Mouse (Mus musculus) MEL (cell line): Measurements from ENCODE around the gene Rab30. TPM values are rescaled to one million over a fixed set of nuclear protein-coding genes. Genes with fewer than 3 reads are reported as not detected.

Experiments used
- DNase-seq: peaks from one replicate; pipeline ENCODE4 v3.0.0; 2011; ENCODE audit warnings: low read depth, low spot score
- H3K27ac ChIP-seq: 2 replicates; pipeline ENCODE4 v1.5.1; 2012; ENCODE audit warnings: low read depth, mild to moderate bottlenecking, control low read depth, low read length, moderate library complexity; ENCODE audit not compliant: control insufficient read depth
- H3K27me3 ChIP-seq, 2 experiments: fragments of 150-350 bp in 1 of 2; sonication (generic) in 1 of 2; 2 replicates each; pipeline ENCODE4 v1.6.1; 2012; ENCODE audit warnings: low read length in 2 of 2, mild to moderate bottlenecking in 2 of 2, improper control_type of control experiment in 1 of 2, moderate library complexity in 1 of 2; ENCODE audit not compliant: insufficient read depth in 2 of 2, control insufficient read depth in 1 of 2
- H3K36me3 ChIP-seq, 2 experiments: 2 replicates each; pipeline ENCODE4 v1.6.1; 2012 to 2014; ENCODE audit warnings: low read length in 2 of 2, improper control_type of control experiment in 1 of 2, inconsistent platforms in 1 of 2, mild to moderate bottlenecking in 1 of 2; ENCODE audit not compliant: insufficient read depth in 2 of 2, control insufficient read depth in 1 of 2
- H3K4me1 ChIP-seq, 2 experiments: fragments of 150-350 bp in 1 of 2; sonication (generic) in 1 of 2; 2 replicates each; pipeline ENCODE4 v1.6.1; 2012; ENCODE audit warnings: low read length in 2 of 2, improper control_type of control experiment in 1 of 2, mild to moderate bottlenecking in 1 of 2; ENCODE audit not compliant: insufficient read depth in 2 of 2, control insufficient read depth in 1 of 2
- H3K4me3 ChIP-seq, 2 experiments: fragments of 150-350 bp in 1 of 2; sonication (generic) in 1 of 2; 2 replicates each; pipeline ENCODE4 v1.5.1; 2012; ENCODE audit warnings: low read depth in 2 of 2, low read length in 2 of 2, mild to moderate bottlenecking in 2 of 2, moderate library complexity in 2 of 2, control low read depth in 1 of 2, improper control_type of control experiment in 1 of 2; ENCODE audit not compliant: control insufficient read depth in 1 of 2, insufficient read depth in 1 of 2
- H3K79me2 ChIP-seq: 2 replicates; pipeline ENCODE4 v1.6.1; 2012; ENCODE audit warnings: mild to moderate bottlenecking, low read length, moderate library complexity; ENCODE audit not compliant: control insufficient read depth, poor library complexity, insufficient read depth
- H3K9ac ChIP-seq: 2 replicates; pipeline ENCODE4 v1.6.1; 2012; ENCODE audit warnings: low read depth, mild to moderate bottlenecking, control low read depth, low read length, moderate library complexity; ENCODE audit not compliant: control insufficient read depth, poor library complexity, severe bottlenecking
- H3K9me3 ChIP-seq: fragments of 150-350 bp; sonication (generic); replicated peaks from 2 replicates; pipeline ENCODE4 v1.6.1; 2012; ENCODE audit warnings: mild to moderate bottlenecking, low read length, improper control_type of control experiment, moderate library complexity; ENCODE audit not compliant: insufficient read depth
- CTCF ChIP-seq, 3 experiments: IDR thresholded peaks in 2 of 3; conservative IDR thresholded peaks in 1 of 3; 2 replicates each; pipeline ENCODE4 v1.5.1; 2011 to 2012; ENCODE audit warnings: low read length in 3 of 3, low read depth in 2 of 3, mild to moderate bottlenecking in 2 of 3, improper control_type of control experiment in 1 of 3, inconsistent platforms in 1 of 3, mixed read lengths in 1 of 3, moderate library complexity in 1 of 3; ENCODE audit not compliant: control insufficient read depth in 1 of 3, insufficient read depth in 1 of 3, poor library complexity in 1 of 3, severe bottlenecking in 1 of 3
- ETS1 ChIP-seq: IDR thresholded peaks from 2 replicates; pipeline ENCODE4 v1.6.1; 2012; ENCODE audit warnings: low read depth, mild to moderate bottlenecking, inconsistent platforms, low read length, improper control_type of control experiment, moderate library complexity
- JUND ChIP-seq: IDR thresholded peaks from 2 replicates; pipeline ENCODE4 v1.6.1; 2011; ENCODE audit warnings: low read depth, mild to moderate bottlenecking, improper control_type of control experiment, low read length
- KAT2A ChIP-seq: conservative IDR thresholded peaks from 2 replicates; pipeline ENCODE4 v1.6.1; 2012; ENCODE audit warnings: low read depth, low read length, improper control_type of control experiment, inconsistent platforms
- MAFK ChIP-seq: IDR thresholded peaks from 2 replicates; pipeline ENCODE4 v1.6.1; 2011; ENCODE audit warnings: low read depth, mild to moderate bottlenecking, low read length, improper control_type of control experiment, borderline replicate concordance
- MAX ChIP-seq: IDR thresholded peaks from 2 replicates; pipeline ENCODE4 v1.6.1; 2011; ENCODE audit warnings: low read length, improper control_type of control experiment
- MAZ ChIP-seq: IDR thresholded peaks from 2 replicates; pipeline ENCODE4 v1.6.1; 2012; ENCODE audit warnings: low read depth, mild to moderate bottlenecking, inconsistent platforms, low read length, improper control_type of control experiment
- MEF2A ChIP-seq: IDR thresholded peaks from 2 replicates; pipeline ENCODE4 v1.6.1; 2014; ENCODE audit warnings: low read depth, mild to moderate bottlenecking, inconsistent platforms, low read length, improper control_type of control experiment; ENCODE audit not compliant: poor library complexity, insufficient replicate concordance, severe bottlenecking; ENCODE audit errors: extremely low read depth
- MXI1 ChIP-seq: IDR thresholded peaks from 2 replicates; pipeline ENCODE4 v1.6.1; 2011; ENCODE audit warnings: mild to moderate bottlenecking, low read depth, low read length, improper control_type of control experiment
- MYC ChIP-seq: IDR thresholded peaks from 2 replicates; pipeline ENCODE4 v1.6.1; 2011; ENCODE audit warnings: low read depth, mild to moderate bottlenecking, low read length, improper control_type of control experiment, moderate library complexity
- NELFE ChIP-seq: IDR thresholded peaks from 2 replicates; pipeline ENCODE4 v1.6.1; 2011; ENCODE audit warnings: low read depth, low read length, improper control_type of control experiment
- NRF1 ChIP-seq: IDR thresholded peaks from 2 replicates; pipeline ENCODE4 v1.6.1; 2014; ENCODE audit warnings: low read depth, mild to moderate bottlenecking, inconsistent platforms, low read length, improper control_type of control experiment, moderate library complexity; ENCODE audit not compliant: poor library complexity, insufficient read depth, severe bottlenecking
- POLR2A ChIP-seq, 2 experiments: IDR thresholded peaks; 2 replicates each; pipeline ENCODE4 v1.6.1; 2011 to 2012; ENCODE audit warnings: low read length in 2 of 2, mild to moderate bottlenecking in 2 of 2, control low read depth in 1 of 2, improper control_type of control experiment in 1 of 2, low read depth in 1 of 2, moderate library complexity in 1 of 2; ENCODE audit not compliant: control insufficient read depth in 1 of 2, insufficient read depth in 1 of 2, poor library complexity in 1 of 2
- POLR2AphosphoS2 ChIP-seq: IDR thresholded peaks from 2 replicates; pipeline ENCODE4 v1.6.1; 2011; ENCODE audit warnings: low read length, improper control_type of control experiment
- SMC3 ChIP-seq: IDR thresholded peaks from 2 replicates; pipeline ENCODE4 v1.6.1; 2011; ENCODE audit warnings: low read depth, low read length, improper control_type of control experiment
- TBP ChIP-seq: IDR thresholded peaks from 2 replicates; pipeline ENCODE4 v1.8.0; 2011; ENCODE audit warnings: low read depth, low read length, improper control_type of control experiment
- TCF12 ChIP-seq: IDR thresholded peaks from 2 replicates; pipeline ENCODE4 v1.6.1; 2014; ENCODE audit warnings: low read depth, mild to moderate bottlenecking, inconsistent platforms, low read length, improper control_type of control experiment, moderate library complexity
- UBTF ChIP-seq: IDR thresholded peaks from 2 replicates; pipeline ENCODE4 v1.6.1; 2012; ENCODE audit warnings: low read depth, mild to moderate bottlenecking, inconsistent platforms, low read length, improper control_type of control experiment, moderate library complexity, borderline replicate concordance; ENCODE audit not compliant: insufficient read depth
- ZC3H11A ChIP-seq: IDR thresholded peaks from 2 replicates; pipeline ENCODE4 v1.6.1; 2012; ENCODE audit warnings: low read depth, mild to moderate bottlenecking, inconsistent platforms, low read length, improper control_type of control experiment
- ZKSCAN1 ChIP-seq: IDR thresholded peaks from 2 replicates; pipeline ENCODE4 v1.6.1; 2012; ENCODE audit warnings: low read depth, mild to moderate bottlenecking, inconsistent platforms, low read length, improper control_type of control experiment, moderate library complexity
- ZNF384 ChIP-seq: IDR thresholded peaks from 2 replicates; pipeline ENCODE4 v1.6.1; 2012; ENCODE audit warnings: low read depth, mild to moderate bottlenecking, inconsistent platforms, low read length, improper control_type of control experiment
- polyA plus RNA-seq, 2 experiments: library from polyadenylated mRNA; stranded (reverse) in 1 of 2; unstranded in 1 of 2; fragments of >175 nt in 1 of 2; fragments of >200 nt in 1 of 2; gene quantifications; 2 replicates each; pipeline versions ENCODE4 v1.2.1 to v1.2.4; 2012; ENCODE audit warnings: low replicate concordance in 2 of 2, low read depth in 1 of 2; ENCODE audit not compliant: insufficient read length in 2 of 2, insufficient read depth in 1 of 2, missing spikeins in 1 of 2
- total RNA-seq: library from RNA; depleted of rRNA; stranded (reverse); fragments of 300-350 nt; gene quantifications from 2 replicates; pipeline ENCODE4 v1.2.3, GENCODE M21; 2012

Rab30 gene
- total and polyA plus RNA-seq, 3 experiments = 1.3 TPM; not detected in 1

GRCm38 (mm10) chr7:92887230-92887629, 145.8 kb downstream of the Rab30 start:
- Histone ChIP-seq H3K27me3 (no peaks in the 10 kb centered on the region), H3K79me2 (peaks cover 6% of the 10 kb centered on the region; the same call in 1 of the 2 replicates), H3K9me3 (no peaks in the 10 kb centered on the region), H3K36me3 (peaks cover 18 to 38% of the 10 kb centered on the region in 2 experiments)
- DNase-seq = no peak
- TF ChIP-seq NELFE (no peak), POLR2A (IDR thresholded peaks at IDR 0.05; ENCODE audit: control insufficient read depth in 1 of 2, insufficient read depth in 1 of 2, low read depth in 1 of 2, low read length in 2 of 2, poor library complexity in 1 of 2) (no peak), MAFK (no peak), MAZ (no peak), ZKSCAN1 (no peak), SMC3 (no peak), MEF2A (no peak), MAX (no peak), ZC3H11A (no peak), KAT2A (no peak), TBP (no peak), UBTF (no peak), MXI1 (no peak), TCF12 (no peak), POLR2AphosphoS2 (no peak), ZNF384 (no peak), NRF1 (no peak), JUND (no peak)
- TF ChIP-seq, all 39 proteins: peak for 0
- peaks cover 16 to 29% of the 10 kb centered on the region in 2 experiments for H3K4me1 ChIP-seq
- no peak overlapping the region for H3K9ac ChIP-seq
- H3K4me3 ChIP-seq = no peak overlapping the region
- no peak overlapping the region for H3K27ac ChIP-seq

GRCm38 (mm10) chr7:92890211-92890610, 148.8 kb downstream of the Rab30 start:
- no peak for DNase-seq
- Histone ChIP-seq H3K27ac (no peak overlapping the region), H3K9ac (no peak overlapping the region), H3K27me3 (no peaks in the 10 kb centered on the region), H3K4me1 (peaks cover 3 to 10% of the 10 kb centered on the region in 2 experiments; a peak in 3 of 4 replicates), H3K4me3 (no peak overlapping the region), H3K36me3 (peaks cover 15 to 17% of the 10 kb centered on the region in 2 experiments), H3K9me3 (no peaks in the 10 kb centered on the region), H3K79me2 (peaks cover 2% of the 10 kb centered on the region; the same call in 1 of the 2 replicates)
- TF ChIP-seq POLR2A (IDR thresholded peaks at IDR 0.05; ENCODE audit: control insufficient read depth in 1 of 2, insufficient read depth in 1 of 2, low read depth in 1 of 2, low read length in 2 of 2, poor library complexity in 1 of 2) = no peak
- no peak for TF ChIP-seq MYC
- no peak for TF ChIP-seq ETS1
- no peak for TF ChIP-seq UBTF
- no peak for TF ChIP-seq ZKSCAN1
- TF ChIP-seq MEF2A = no peak
- TF ChIP-seq CTCF (IDR thresholded peaks at IDR 0.05 in 2 of 3, conservative IDR thresholded peaks at IDR 0.05 in 1 of 3; ENCODE audit: control insufficient read depth in 1 of 3, insufficient read depth in 1 of 3, low read depth in 2 of 3, low read length in 3 of 3, poor library complexity in 1 of 3, severe bottlenecking in 1 of 3) = no peak
